Mouse (Mus musculus) spleen, postnatal 36 days (tissue): ENCODE data around the gene Obscn.
A peak's percentile ranks its signal among the peaks of the same experiment; 100 is the strongest.

Experiments
- DNase-seq, 2 experiments: peaks; one replicate each; pipeline ENCODE4 v3.0.0; 2022; ENCODE audit warnings: low spot score in 2 of 2, mixed read lengths in 1 of 2

The Obscn gene

GRCm38 (mm10) chr11:58983691-58984341 lies 152.4 kb downstream of the Obscn start:
- no peak for DNase-seq

GRCm38 (mm10) chr11:58982471-58983097 lies 153.6 kb downstream of the Obscn start:
- DNase-seq = peak; percentile 82 to 83

GRCm38 (mm10) chr11:58981541-58982447 lies 154.4 kb downstream of the Obscn start:
- DNase-seq = peak; percentile 84

- DNase-seq = no peak
Observed at GRCm38 (mm10) chr11:58980381-58980990, 155.7 kb downstream of the Obscn start.

- no peak for DNase-seq
Observed at GRCm38 (mm10) chr11:58979661-58980060, 156.5 kb downstream of the Obscn start.

- no peak for DNase-seq
Observed at GRCm38 (mm10) chr11:58979183-58979582, 157.0 kb downstream of the Obscn start.

- DNase-seq = no peak
Observed at GRCm38 (mm10) chr11:58978706-58979030, 157.5 kb downstream of the Obscn start.

- DNase-seq = peak; percentile 73 to 74
Observed at GRCm38 (mm10) chr11:58978027-58978705, 158.0 kb downstream of the Obscn start, which contains the start of gene Trim11. TSS of gene Trim11 (plus strand) at chr11:58978093.

GRCm38 (mm10) chr11:58977607-58978026 lies 158.6 kb downstream of the Obscn start:
- DNase-seq = no peak

GRCm38 (mm10) chr11:58977150-58977549 lies 159.1 kb downstream of the Obscn start:
- DNase-seq = peak in 1 of 2 experiments; percentile 45

GRCm38 (mm10) chr11:58974414-58974813 lies 161.8 kb downstream of the Obscn start:
- DNase-seq = no peak

- DNase-seq = no peak
Observed at GRCm38 (mm10) chr11:58971796-58972195, 164.4 kb downstream of the Obscn start.

GRCm38 (mm10) chr11:58970831-58971530 lies 165.2 kb downstream of the Obscn start:
- DNase-seq = no peak

- DNase-seq = no peak
Observed at GRCm38 (mm10) chr11:58969659-58970058, 166.5 kb downstream of the Obscn start.

- DNase-seq = no peak
Observed at GRCm38 (mm10) chr11:58969027-58969426, 167.2 kb downstream of the Obscn start.

- DNase-seq = no peak
Observed at GRCm38 (mm10) chr11:58968551-58968950, 167.7 kb downstream of the Obscn start.

- DNase-seq = peak in 1 of 2 experiments; percentile 57
Observed at GRCm38 (mm10) chr11:58967346-58967745, 168.9 kb downstream of the Obscn start.

- DNase-seq = no peak
Observed at GRCm38 (mm10) chr11:58965001-58965760, 171.0 kb downstream of the Obscn start.

GRCm38 (mm10) chr11:58964216-58964615 lies 172.0 kb downstream of the Obscn start:
- no peak for DNase-seq

- DNase-seq = no peak
Observed at GRCm38 (mm10) chr11:58963543-58963942, 172.7 kb downstream of the Obscn start.
